Mouse (Mus musculus): ENCODE results near the gene Tbc1d21. TPM values are rescaled to one million over a fixed set of nuclear protein-coding genes. Genes with fewer than 3 reads are reported as not detected.
A peak's percentile ranks its signal among the peaks of the same experiment; 100 is the strongest.

The Tbc1d21 gene
- polyA plus RNA-seq, 1 experiment from 2014 or later = not detected

GRCm38 (mm10) chr9:58326477-58327180 is 43.6 kb downstream of the Tbc1d21 start:
- Histone ChIP-seq H3K9ac (ENCODE audit: low read length) (no peak overlapping the region), H3K4me1 (replicated peaks; ENCODE audit: control insufficient read depth, insufficient read depth, low read length) (no peaks in the 10 kb centered on the region), H3K27ac (ENCODE audit: low read length) (no peak overlapping the region), H3K36me3 (ENCODE audit: control insufficient read depth, insufficient read depth, low read length) (no peaks in the 10 kb centered on the region), H3K27me3 (ENCODE audit: control insufficient read depth, insufficient read depth, low read depth, low read length) (no peaks in the 10 kb centered on the region), H3K4me3 (ENCODE audit: low read length) (no peak overlapping the region), H3K9me3 (ENCODE audit: control insufficient read depth, low read length) (no peaks in the 10 kb centered on the region), H3K4me2 (ENCODE audit: low read depth, low read length) (no peak overlapping the region)
- 11% methylated on average over 4 of the region's 4 CpGs for WGBS
- ATAC-seq (ENCODE audit: low read depth) = peak; percentile 31; the same call in 1 of the 2 replicates

DNA sequence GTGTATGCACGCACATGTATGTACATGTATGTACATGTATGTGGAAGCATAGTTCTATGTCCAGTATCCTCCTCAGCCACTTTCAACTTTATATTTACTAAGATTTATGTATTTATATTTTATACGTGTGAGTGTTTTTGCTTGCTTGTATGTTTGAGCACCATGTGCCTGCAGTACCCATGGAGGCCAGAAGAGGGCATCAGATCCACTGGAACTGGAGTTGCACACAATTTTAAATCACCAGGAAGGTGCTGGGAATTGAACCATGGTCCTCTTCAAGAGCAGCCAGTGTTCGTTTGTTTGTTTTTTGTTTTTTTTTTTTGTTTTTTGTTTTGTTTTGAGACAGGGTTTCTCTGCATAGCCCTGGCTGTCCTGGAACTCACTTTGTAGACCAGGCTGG is 48.6 kb downstream of the Tbc1d21 start:
- no peak overlapping the region for H3K27ac ChIP-seq (ENCODE audit: low read length)
- H3K4me3 ChIP-seq (ENCODE audit: low read length) = no peak overlapping the region
- WGBS = 92% methylated on average over 3 of the region's 3 CpGs
- no peaks in the 10 kb centered on the region for H3K9me3 ChIP-seq (ENCODE audit: control insufficient read depth, low read length)
- no peak overlapping the region for H3K4me2 ChIP-seq (ENCODE audit: low read depth, low read length)
- no peaks in the 10 kb centered on the region for H3K36me3 ChIP-seq (ENCODE audit: control insufficient read depth, insufficient read depth, low read length)
- H3K4me1 ChIP-seq (replicated peaks; ENCODE audit: control insufficient read depth, insufficient read depth, low read length) = peaks cover 6% of the 10 kb centered on the region
- no peak overlapping the region for H3K9ac ChIP-seq (ENCODE audit: low read length)
- no peaks in the 10 kb centered on the region for H3K27me3 ChIP-seq (ENCODE audit: control insufficient read depth, insufficient read depth, low read depth, low read length)
- ATAC-seq (ENCODE audit: low read depth) = no peak

- ATAC-seq (ENCODE audit: low read depth) = no peak
- no peaks in the 10 kb centered on the region for H3K9me3 ChIP-seq (ENCODE audit: control insufficient read depth, low read length)
- H3K9ac ChIP-seq (ENCODE audit: low read length) = no peak overlapping the region
- H3K27me3 ChIP-seq (ENCODE audit: control insufficient read depth, insufficient read depth, low read depth, low read length) = no peaks in the 10 kb centered on the region
- H3K4me2 ChIP-seq (ENCODE audit: low read depth, low read length) = no peak overlapping the region
- H3K36me3 ChIP-seq (ENCODE audit: control insufficient read depth, insufficient read depth, low read length) = no peaks in the 10 kb centered on the region
- H3K27ac ChIP-seq (ENCODE audit: low read length) = no peak overlapping the region
- no peak overlapping the region for H3K4me3 ChIP-seq (ENCODE audit: low read length)
- peaks cover 30% of the 10 kb centered on the region for H3K4me1 ChIP-seq (replicated peaks; ENCODE audit: control insufficient read depth, insufficient read depth, low read length)
- 57% methylated on average over 3 of the region's 3 CpGs for WGBS
Observed at GRCm38 (mm10) chr9:58318317-58318716, 51.9 kb downstream of the Tbc1d21 start.

- H3K27me3 ChIP-seq (ENCODE audit: control insufficient read depth, insufficient read depth, low read depth, low read length) = no peaks in the 10 kb centered on the region; the same call in 1 of the 2 replicates
- no peak for ATAC-seq (ENCODE audit: low read depth)
- H3K9ac ChIP-seq (ENCODE audit: low read length) = no peak overlapping the region
- H3K27ac ChIP-seq (ENCODE audit: low read length) = no peak overlapping the region
- H3K4me2 ChIP-seq (ENCODE audit: low read depth, low read length) = no peak overlapping the region
- no peak overlapping the region for H3K4me3 ChIP-seq (ENCODE audit: low read length)
- no peaks in the 10 kb centered on the region for H3K9me3 ChIP-seq (ENCODE audit: control insufficient read depth, low read length)
- 26% methylated on average over 3 of the region's 3 CpGs for WGBS
- peaks cover 36% of the 10 kb centered on the region for H3K4me1 ChIP-seq (replicated peaks; ENCODE audit: control insufficient read depth, insufficient read depth, low read length)
- no peaks in the 10 kb centered on the region for H3K36me3 ChIP-seq (ENCODE audit: control insufficient read depth, insufficient read depth, low read length)
Observed at GRCm38 (mm10) chr9:58317381-58317780, 52.9 kb downstream of the Tbc1d21 start.

GRCm38 (mm10) chr9:58316784-58317183 is 53.5 kb downstream of the Tbc1d21 start:
- H3K27ac ChIP-seq (ENCODE audit: low read length) = no peak overlapping the region
- H3K36me3 ChIP-seq (ENCODE audit: control insufficient read depth, insufficient read depth, low read length) = no peaks in the 10 kb centered on the region
- peaks cover 42% of the 10 kb centered on the region for H3K4me1 ChIP-seq (replicated peaks; ENCODE audit: control insufficient read depth, insufficient read depth, low read length)
- no peak overlapping the region for H3K4me2 ChIP-seq (ENCODE audit: low read depth, low read length)
- no peak overlapping the region for H3K9ac ChIP-seq (ENCODE audit: low read length)
- no peak overlapping the region for H3K4me3 ChIP-seq (ENCODE audit: low read length)
- H3K27me3 ChIP-seq (ENCODE audit: control insufficient read depth, insufficient read depth, low read depth, low read length) = no peaks in the 10 kb centered on the region; the same call in none of the 2 replicates
- H3K9me3 ChIP-seq (ENCODE audit: control insufficient read depth, low read length) = no peaks in the 10 kb centered on the region
- WGBS = 62% methylated on average over 7 of the region's 7 CpGs
- peak; percentile 55 for ATAC-seq (ENCODE audit: low read depth)

DNA sequence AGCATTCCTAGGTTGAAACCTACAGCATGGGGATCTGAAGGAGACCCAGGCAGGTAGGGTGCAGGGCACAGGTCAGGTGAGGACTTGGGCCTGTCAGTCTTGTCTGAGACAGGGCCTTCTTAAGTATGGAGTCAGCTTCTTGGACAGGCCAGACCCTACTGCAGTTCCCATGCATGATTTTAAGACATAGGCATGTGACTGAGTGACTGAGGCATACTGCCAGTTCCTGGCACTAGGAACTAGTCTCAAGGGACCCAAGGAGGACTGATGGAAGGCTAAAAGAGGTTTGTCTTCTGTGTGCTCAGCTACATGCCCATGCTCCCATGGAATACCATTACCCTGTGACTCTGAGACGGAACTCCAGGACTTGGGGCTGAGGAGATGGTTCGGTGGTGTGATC is 54.4 kb downstream of the Tbc1d21 start:
- Histone ChIP-seq H3K27me3 (ENCODE audit: control insufficient read depth, insufficient read depth, low read depth, low read length) (no peaks in the 10 kb centered on the region; the same call in none of the 2 replicates), H3K9me3 (ENCODE audit: control insufficient read depth, low read length) (no peaks in the 10 kb centered on the region), H3K36me3 (ENCODE audit: control insufficient read depth, insufficient read depth, low read length) (no peaks in the 10 kb centered on the region), H3K4me2 (ENCODE audit: low read depth, low read length) (no peak overlapping the region), H3K9ac (ENCODE audit: low read length) (no peak overlapping the region), H3K4me3 (ENCODE audit: low read length) (no peak overlapping the region), H3K27ac (ENCODE audit: low read length) (peak overlapping the region; percentile 85; the same call in 1 of the 2 replicates), H3K4me1 (replicated peaks; ENCODE audit: control insufficient read depth, insufficient read depth, low read length) (peaks cover 43% of the 10 kb centered on the region)
- no peak for ATAC-seq (ENCODE audit: low read depth)
- 88% methylated on average over 2 of the region's 2 CpGs for WGBS

GRCm38 (mm10) chr9:58314682-58315360 is 55.4 kb downstream of the Tbc1d21 start:
- 40% methylated on average over 5 of the region's 5 CpGs for WGBS
- Histone ChIP-seq H3K36me3 (ENCODE audit: control insufficient read depth, insufficient read depth, low read length) (no peaks in the 10 kb centered on the region), H3K4me2 (ENCODE audit: low read depth, low read length) (no peak overlapping the region), H3K9ac (ENCODE audit: low read length) (peak overlapping the region; percentile 37; the same call in 1 of the 2 replicates), H3K27ac (ENCODE audit: low read length) (peak overlapping the region; percentile 85), H3K9me3 (ENCODE audit: control insufficient read depth, low read length) (no peaks in the 10 kb centered on the region), H3K27me3 (ENCODE audit: control insufficient read depth, insufficient read depth, low read depth, low read length) (no peaks in the 10 kb centered on the region; the same call in none of the 2 replicates), H3K4me1 (replicated peaks; ENCODE audit: control insufficient read depth, insufficient read depth, low read length) (peaks cover 47% of the 10 kb centered on the region), H3K4me3 (ENCODE audit: low read length) (no peak overlapping the region)
- ATAC-seq (ENCODE audit: low read depth) = no peak

- Histone ChIP-seq H3K27ac (ENCODE audit: low read length) (peak within 1 kb of the TSS; percentile 81), H3K36me3 (ENCODE audit: control insufficient read depth, insufficient read depth, low read length) (no peaks in the 10 kb centered on the region), H3K9ac (ENCODE audit: low read length) (peak within 1 kb of the TSS; percentile 73), H3K4me3 (ENCODE audit: low read length) (peak within 1 kb of the TSS; percentile 59), H3K4me2 (ENCODE audit: low read depth, low read length) (peak within 1 kb of the TSS; percentile 83), H3K9me3 (ENCODE audit: control insufficient read depth, low read length) (no peaks in the 10 kb centered on the region), H3K4me1 (replicated peaks; ENCODE audit: control insufficient read depth, insufficient read depth, low read length) (peaks cover 56% of the 10 kb centered on the region), H3K27me3 (ENCODE audit: control insufficient read depth, insufficient read depth, low read depth, low read length) (no peaks in the 10 kb centered on the region; the same call in none of the 2 replicates)
- ATAC-seq (ENCODE audit: low read depth) = peak; percentile 51
- 2% methylated on average over 21 of the region's 21 CpGs for WGBS
Observed at GRCm38 (mm10) chr9:58312944-58313359, 57.3 kb downstream of the Tbc1d21 start, which contains the start of gene Loxl1. Loxl1 (minus strand) TSS chr9:58313186.

- Histone ChIP-seq H3K36me3 (ENCODE audit: control insufficient read depth, insufficient read depth, low read length) (no peaks in the 10 kb centered on the region), H3K9ac (ENCODE audit: low read length) (peak overlapping the region; percentile 73), H3K27me3 (ENCODE audit: control insufficient read depth, insufficient read depth, low read depth, low read length) (no peaks in the 10 kb centered on the region; the same call in none of the 2 replicates), H3K27ac (ENCODE audit: low read length) (peak overlapping the region; percentile 81), H3K9me3 (ENCODE audit: control insufficient read depth, low read length) (no peaks in the 10 kb centered on the region), H3K4me2 (ENCODE audit: low read depth, low read length) (peak overlapping the region; percentile 83), H3K4me1 (replicated peaks; ENCODE audit: control insufficient read depth, insufficient read depth, low read length) (peaks cover 60% of the 10 kb centered on the region), H3K4me3 (ENCODE audit: low read length) (peak overlapping the region; percentile 59)
- ATAC-seq (ENCODE audit: low read depth) = peak; percentile 40
- WGBS = 2% methylated on average over 57 of the region's 72 CpGs
Observed at GRCm38 (mm10) chr9:58312196-58312943, 57.9 kb downstream of the Tbc1d21 start.

Measured in lung, embryonic 16.5 days (tissue).